Mouse (Mus musculus) ovary, postnatal 10 days (tissue): Measurements from ENCODE around the gene Phykpl.

Experiments
- DNase-seq: peaks from one replicate; pipeline ENCODE4 v3.0.0; 2022; ENCODE audit warnings: low spot score

Phykpl gene

DNA sequence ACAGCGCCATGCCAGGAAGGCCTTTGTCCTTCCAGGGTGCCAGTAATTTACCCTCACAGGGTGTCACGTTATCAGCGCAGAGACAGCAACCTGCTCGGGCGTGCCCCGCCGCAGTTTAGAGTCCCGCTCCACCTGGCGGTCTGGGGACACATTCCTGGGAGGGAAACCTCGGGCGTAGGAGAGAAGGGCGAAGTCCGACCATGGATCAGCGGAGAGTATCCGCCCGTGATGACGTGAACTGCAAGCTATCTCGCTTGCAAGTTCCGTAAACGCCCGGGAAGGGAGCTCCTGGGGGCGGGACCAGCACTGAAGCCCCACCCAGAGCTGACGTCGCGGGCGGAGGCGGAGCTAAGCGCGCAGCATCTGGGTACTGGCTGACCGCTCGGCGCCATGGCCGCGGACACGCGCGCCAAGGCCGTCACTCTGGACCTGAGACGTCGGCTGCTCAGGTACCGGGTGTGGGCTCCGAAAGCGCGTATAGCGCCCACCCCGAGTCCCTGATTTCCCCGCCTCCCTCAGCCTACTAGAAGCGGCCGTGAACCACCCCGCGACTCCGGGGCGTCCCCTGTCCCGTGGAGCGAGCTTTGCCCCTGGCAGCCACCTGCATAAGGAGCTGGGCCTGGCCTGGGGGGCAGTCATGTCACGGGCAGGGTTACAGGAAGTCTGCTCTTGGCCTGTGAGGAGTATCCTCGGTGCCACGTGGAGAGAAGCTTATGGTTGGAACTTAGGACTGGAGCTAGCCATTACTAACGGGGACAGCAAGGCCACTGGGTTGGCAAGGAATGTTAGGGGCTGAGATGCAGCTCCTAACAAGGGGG, at the start of gene Phykpl:
Gene Phykpl (plus strand): TSS at position 327 of the 818 bp plus-strand sequence.
- peak; percentile 93 for DNase-seq

DNA sequence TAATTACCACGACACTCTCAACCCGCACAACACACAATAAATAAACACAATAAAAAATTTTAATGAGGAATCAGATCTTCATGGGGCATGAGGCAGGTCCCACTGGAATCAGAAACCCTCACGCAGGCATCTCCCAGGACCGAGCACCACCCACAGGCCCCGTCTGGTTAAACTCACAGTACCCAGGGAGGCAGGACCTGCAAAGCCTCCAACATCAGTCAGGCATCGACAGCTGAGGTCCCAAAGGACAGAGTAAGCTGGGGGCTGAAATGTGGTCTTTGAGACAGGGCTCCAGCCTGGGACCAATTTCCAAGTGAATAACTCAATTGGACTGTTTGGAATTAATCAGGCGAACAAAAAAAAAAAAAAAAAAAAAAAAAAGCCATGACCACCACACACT, 46.2 kb upstream of the Phykpl start:
- DNase-seq: no peak

DNA sequence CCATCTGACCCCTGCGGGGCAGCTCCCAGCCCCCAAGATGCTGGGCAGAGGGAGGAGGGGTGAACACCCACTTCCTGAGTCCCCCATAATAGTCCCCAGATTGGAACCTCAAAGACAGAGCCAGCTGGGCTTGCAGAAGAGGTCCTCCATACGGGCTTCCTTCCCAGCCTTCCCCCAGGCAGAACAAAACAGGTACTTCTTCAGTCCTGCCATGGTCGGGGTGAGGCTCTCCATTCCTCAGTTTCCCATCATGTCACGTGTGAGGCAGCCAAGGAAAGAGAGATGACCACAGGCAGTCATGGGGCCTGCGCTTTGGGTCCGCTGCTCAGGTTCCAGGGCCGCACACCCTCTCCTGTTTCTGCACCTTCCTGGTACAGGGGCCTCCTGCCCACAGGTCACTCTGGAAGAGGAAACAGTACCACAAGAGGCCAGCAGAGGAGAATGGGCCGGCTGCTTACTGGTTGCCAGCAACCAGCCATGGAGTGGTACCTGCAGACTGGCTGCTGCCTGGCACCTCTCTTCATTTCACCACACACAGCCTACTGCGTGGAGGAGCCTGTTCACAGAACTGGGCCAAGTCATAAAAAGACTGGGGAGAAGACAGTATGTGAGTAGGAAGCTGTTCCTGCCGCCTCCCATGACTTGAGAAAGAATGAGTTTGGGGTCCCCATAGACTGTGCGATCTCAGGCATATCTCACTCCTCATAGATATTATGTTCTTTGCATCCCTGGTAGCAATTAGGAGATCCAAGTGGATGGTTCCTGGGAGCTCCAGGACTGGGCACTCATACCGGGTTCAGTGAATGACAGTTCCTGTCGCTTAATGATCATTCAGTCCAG, 45.4 kb upstream of the Phykpl start:
- DNase-seq: no peak

DNA sequence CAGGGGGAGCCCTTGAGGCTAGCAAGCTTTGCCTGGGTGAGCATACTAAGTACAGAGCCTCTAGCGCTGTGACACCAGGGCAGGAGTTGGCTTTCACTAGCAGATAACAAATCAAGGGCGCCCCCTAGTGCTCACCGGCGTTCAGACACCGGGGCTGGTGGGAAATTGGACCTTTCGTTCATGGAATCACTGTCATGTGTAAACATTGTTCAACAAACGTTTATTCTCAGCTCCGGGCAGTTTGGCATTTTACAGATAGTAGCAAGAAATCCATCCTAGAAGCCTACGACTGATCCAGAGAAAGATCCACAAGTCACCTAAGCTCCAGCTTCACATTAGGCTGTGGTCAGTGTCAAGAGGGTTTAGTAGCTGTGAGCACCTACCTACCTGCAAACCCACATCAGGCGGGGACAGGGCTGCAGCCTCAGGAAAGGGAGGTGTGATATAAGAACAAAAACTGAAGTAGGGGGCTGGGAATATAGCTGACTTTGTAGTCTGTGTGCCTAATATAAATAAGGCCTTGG, 44.7 kb upstream of the Phykpl start:
- DNase-seq: peak; percentile 96

DNA sequence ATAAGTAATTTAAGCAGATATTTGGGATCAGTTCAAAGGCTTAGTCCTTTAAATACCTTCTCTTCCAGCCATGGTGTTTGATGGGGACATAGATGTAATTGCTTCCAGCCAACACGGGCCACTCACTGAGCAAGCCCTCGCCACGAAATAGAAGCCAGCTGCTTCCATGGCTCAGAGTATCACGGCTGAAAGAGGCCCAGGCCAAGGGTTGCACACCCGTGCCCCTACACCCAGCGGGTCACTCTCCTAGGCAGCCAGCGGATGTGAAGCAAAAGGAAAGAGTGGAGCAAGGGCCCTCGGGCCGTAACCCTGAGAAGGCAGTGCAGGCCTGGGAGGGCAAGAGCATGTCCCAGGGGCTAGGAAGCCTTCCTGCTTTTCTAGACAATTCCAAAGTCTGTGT, 42.1 kb upstream of the Phykpl start:
- DNase-seq: no peak

DNA sequence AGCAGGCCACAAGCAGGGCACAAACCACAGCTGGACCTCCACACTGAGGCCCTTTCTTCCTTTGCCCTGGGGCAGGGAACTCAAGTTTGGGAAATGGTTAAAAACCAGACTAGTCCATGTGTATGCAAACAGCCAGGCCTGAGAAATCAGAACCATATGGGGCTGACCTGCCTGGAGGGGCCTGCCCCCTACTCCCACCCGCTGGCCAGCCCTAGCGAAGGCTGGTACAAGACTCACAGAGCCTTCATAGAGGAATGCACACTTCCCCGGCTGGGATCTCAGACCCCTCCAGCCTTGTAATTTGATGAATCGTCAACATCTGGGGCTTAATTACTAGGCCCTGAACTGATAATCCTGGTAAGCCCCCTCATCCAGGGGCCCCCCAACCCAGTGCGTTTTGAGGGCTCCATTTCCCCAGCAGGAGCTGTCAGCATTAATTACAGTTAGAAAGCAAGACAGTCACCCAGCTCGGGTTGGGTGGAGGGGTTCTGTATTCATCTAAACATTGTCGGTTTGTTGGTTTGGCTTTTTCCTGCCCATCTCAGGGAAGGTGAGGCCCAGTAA, 41.0 kb upstream of the Phykpl start:
- DNase-seq: no peak

DNA sequence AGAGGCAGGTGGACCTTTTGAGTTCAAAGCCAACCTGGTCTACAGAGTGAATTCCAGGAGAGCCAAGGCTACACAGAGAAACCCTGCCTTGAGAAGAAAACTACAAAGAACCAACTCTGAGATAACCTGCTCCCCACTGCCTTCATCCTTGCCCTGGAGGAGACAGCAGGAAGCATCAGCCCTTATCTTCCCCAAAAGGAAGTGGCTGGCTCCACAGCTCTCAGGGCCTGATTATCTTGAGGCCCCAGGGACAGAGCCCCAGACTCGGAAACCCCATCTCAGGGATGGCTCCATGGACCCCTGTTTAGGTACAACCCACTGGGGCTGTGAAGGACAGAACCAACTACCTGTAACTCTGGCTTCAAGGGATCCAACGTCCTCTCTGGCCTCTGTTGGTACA, 40.1 kb upstream of the Phykpl start:
- DNase-seq: no peak

DNA sequence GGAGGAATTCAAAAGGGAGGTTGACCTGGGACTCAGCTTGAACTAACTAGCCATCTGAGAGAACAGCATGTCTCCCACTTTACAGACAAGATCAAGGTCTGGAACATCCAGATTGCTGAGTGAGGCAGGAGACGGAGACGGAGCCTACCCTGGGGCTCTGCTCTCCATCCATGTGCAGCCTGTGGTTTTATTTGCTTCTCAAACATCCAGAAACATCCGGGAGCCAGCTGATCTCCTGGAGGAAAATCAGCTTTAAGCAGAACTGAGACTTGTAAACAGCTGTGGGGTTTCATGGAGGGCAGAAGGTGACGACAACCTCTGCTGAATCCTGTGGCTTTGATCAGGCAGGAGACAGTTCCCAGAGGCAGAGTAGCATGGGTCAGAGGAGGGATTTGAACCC, 38.7 kb upstream of the Phykpl start:
- DNase-seq: no peak

DNA sequence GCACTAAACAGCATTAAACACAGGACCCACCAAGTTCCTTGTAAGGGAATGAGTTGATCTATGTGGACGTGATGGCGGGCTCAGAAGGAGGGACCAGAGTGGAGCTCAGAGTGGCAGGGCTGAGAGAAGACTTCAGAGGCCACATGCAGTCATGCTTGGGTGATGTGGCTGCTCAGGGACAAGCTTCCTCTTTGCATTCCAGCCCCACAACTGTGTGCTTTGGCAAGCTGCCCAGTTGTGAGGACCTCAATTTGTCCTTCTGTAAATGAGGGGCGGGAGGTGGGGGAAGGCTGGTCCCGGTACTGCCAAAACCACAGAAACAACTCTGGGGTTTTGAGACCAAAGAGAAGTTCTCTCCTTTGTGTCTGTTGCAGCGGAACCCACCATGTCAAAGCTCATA, 33.3 kb upstream of the Phykpl start:
- DNase-seq: no peak

DNA sequence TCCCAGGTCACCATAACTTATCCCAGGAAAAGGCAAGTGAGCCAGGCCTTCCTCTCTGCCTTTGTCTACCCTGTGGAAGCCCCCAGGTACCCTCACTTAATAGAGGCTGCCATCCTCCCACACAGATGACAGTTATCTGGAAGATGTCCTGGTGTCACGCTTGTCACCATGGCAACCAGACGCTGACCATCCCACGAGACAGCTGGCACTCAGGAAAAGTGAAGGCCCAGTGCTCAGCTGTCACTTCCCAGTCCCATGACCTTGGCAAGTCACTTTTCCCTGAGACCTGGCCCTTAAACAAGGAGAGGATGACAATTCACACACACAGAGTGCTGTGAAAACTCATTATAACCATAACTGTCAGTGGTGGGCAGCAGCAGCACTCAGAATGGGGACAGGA, 32.5 kb upstream of the Phykpl start:
- DNase-seq: no peak

DNA sequence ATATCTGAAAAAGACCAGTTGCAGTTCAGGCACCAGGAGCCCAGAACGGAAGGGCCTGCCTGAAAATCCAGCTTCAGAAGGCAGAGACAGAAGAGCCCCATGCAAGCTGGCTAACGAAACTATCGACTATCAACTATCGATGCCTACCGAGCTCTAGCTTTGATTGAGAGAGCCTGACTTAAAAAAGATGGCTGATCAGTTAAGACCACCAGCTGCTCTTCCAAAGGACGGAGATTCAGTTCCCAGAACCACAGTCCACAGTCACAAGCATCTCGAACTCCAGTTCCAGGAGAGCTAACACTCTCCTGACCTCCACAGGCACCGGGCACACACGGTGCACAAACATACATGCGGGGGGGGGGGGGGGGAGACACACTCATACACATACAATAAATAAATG, 30.0 kb upstream of the Phykpl start:
- DNase-seq: no peak

DNA sequence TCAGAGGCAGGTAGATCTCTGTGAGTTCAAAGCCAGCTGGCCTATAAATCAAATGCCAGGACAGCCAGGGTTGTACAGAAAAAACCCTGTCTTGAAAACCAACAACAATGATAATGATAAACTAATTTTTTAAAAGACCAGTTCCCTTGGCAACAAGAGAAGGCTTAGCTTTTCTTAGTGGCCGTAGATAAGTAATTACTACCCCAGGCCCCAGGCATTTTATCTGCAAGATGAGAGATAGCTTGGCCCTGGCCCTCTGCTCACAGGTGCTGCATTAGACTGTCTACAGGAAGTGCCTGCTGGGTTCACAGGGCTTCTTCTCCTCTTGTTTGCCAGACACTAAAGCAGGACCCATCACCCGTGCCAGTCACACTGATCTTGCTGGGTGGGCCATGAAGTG, 29.5 kb upstream of the Phykpl start:
- no peak for DNase-seq

DNA sequence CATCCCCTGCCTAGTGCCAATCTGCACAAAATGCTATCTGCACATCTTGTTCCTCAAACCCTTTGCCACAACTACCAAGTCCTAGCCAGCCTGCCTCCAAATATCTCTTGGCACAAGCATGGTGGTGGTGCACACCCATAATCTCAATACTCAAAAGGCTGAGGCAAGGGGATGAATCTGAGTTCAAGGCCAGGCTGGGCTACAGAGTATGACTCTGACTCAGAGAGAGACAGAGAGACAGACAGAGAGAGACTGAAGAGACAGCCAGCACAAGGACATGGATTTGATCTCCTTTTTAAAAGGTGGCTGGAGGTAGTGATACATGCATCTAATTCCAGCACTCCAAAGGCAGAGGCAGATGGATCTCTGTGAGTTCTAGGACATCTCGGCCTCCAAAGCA, 21.3 kb upstream of the Phykpl start:
- DNase-seq: no peak

DNA sequence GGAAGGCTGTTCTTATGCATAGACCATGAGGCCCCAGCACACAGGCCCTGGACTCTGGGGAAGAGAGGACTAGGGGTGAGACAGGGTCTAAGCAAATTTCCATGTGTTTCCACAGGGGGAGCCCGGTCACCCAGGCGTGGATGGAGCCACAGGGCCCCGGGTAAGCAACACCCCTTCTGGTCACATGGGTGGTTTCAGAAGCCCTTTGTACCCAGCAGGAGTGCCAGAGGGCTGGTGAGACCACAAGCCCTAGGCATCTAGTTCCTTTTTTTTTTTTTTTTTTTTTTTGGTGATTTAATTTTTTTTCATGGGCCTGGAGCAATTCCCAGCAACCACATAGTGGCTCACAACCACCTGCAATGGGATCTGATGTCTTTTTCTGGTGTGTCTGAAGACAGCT, 19.5 kb upstream of the Phykpl start:
- DNase-seq: no peak

DNA sequence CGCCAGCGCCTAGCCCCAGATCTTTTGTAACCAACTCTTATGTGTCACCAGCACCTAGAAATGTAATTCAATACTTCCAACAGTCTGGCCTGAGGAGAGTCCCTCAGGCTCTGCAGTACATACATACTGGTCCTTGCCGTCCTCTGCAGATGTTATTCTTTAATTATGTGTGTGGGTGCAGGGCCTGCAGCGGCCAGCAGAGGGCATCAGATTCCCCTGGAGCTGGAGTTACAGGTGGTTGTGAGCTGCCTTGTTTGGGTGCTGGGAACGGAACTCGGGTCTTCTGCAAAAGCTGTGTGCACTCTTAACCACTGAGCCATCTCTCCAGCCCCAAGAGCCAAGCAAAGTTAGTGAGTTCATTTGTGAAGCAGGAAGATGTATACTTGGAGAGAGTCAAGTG, 18.6 kb upstream of the Phykpl start:
- no peak for DNase-seq

DNA sequence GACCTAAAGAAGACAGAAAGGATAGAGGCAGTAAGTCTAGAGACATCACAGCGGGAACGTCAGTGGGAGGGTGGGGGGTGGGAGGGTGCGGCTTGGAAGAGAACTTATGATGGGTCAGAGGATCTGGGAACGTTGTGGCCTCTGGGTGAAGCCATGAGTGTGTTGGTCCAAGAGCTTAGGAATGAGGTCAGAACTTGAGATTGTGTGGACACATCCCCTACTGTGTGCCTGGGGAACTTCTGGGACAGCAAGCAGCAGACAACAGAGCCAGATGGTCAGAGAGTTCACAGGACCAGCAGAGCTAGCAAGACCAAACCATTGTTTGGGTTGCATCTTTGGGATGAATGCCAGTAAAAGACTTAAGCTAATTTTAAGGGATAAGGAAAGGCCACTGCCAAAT, 15.8 kb upstream of the Phykpl start:
- no peak for DNase-seq

DNA sequence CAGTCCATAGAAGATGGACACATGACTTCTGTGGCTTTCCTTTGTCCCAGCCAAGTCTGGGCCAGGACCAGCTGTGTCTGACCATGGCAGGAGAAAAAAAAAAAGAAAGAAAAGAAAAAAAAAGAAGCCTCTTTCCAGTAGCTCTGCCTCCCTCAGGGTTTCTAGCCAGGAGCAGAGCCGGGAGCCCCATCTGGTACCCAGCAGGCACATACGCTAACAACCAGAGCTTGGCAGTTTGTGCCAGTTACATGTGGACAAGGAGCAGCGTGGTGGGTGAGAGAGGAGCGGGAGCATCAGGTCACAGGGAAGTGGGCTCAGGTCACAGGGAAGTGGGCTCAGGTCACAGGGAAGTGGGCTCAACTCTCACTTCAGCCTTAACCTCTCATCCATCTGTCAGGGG, 8.1 kb upstream of the Phykpl start:
- no peak for DNase-seq

DNA sequence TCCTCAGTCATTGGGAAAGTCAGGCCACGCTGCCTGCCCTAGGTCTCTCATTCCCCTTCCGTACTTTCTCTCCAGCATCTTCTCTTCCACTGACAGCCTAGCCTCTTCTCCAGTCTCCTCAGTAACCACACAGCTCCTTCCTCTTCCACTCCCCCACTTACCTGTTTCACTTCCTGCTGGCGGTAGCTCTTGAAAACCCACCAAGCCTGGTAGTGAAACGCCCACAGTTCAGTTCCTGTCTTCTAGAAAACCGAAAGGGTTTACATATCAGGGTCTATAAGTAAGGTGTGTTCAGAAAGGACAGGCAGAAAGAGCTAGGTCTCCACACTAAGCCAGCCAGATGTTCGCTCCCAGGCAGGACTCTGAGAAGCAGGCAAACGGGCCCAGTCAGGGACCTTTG, 7.0 kb upstream of the Phykpl start:
- DNase-seq: no peak

DNA sequence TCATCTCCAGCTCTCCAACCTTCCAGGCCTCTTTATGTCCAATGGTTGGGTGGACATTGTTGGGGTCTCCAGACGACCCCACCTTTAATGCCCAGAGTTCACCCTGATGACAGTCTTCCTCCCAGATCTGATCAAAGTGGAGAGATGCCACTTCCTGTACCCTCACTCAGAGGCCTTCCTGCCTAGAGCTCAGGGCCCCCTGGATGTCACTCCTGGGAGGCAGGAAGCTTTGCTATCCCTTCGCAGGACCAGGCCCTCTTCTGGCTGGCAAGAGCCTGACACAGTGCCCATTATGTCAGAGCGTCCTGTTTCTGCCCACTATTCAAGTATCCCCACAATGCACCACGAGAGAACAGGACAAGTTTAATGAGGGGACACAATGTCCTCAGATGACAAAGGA, 5.5 kb upstream of the Phykpl start:
- no peak for DNase-seq

DNA sequence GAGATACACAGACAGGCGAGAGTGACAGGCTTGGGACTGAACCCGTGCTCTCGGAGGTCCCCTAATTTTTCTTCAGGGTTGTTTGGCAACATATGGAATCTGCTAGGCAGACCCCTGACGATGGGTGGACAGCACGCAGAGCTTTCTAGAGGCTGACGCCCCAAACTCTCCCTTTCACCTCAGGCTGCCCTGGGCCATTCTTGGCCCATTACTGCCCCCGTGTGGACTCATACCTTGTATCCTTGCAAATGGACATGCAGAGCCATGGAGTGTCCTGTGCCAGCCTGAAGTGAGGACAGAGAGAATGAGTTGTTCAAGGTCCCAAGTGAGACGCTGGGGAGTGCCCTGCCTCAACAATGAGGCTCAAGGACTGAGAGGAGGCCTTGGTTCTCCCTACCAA, 1.8 kb upstream of the Phykpl start:
- DNase-seq: no peak

DNA sequence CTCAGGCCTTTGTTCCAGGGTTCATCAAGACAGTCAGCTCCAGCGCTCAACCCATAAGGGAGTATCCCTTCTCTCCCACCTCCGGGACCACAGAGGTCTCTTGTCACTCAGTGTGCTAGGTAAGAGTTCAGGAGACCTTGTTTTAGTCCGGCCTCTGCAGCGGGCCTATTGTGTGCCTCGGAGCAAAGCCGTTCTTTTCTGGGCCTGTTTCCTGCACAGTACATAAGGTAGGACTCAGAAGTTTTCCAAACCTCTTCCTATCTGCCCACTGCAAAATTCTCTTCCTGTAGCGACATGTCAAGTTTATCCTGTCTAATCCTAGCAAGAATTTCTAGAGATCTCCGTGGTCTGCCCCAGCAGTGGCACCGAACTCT, 513 bp upstream of the Phykpl start:
- DNase-seq: no peak

DNA sequence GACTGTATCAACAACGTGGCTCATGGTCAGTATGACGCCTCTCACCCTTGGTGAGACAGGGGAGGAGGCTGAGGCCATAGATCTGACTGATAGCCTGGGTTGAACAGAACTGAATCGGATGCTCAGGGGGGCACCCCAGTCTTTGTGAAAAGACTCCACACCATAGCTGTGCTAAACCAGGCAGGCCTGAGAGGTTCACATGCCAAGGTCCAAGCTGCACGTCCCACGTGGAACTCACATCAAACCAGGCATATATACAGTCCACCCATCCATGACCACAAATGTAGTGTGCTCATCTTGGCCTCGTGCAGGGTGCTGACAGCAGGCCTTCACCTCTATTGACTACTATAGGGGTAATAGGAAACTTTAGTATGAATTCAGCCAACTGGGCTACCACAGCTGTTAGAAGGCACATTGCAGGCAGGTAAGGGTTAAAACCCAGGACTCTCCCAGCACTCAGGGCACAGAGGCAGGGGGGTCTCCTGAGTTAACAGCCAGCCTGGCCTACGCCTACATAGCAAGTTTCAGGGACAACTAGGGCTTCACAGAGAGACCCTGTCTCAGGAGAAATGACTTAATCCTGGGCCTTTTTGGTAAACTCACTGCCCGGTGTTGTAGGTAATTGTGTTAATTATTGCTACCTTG, 1.2 kb downstream of the Phykpl start:
- DNase-seq: no peak

DNA sequence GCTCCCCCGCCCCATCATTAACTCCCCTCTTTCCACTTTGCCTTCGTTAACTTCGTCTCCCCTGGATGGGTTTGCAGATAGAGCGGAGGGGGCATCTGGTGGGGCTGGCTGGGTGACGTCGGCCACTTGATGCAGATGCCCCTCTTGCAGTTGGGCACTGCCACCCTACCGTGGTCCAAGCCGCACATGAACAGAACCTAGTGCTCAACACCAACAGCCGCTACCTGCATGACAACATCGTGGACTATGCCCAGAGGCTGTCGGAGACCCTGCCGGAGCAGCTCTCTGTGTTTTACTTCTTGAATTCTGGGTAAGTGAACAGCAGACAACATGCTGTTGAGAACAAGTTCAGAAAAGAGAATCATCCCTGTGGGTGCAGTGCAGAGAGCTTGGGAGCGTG, 1.9 kb downstream of the Phykpl start:
- no peak for DNase-seq
